Mouse (Mus musculus) thymus, postnatal 4 days (tissue): ENCODE results near the gene Ntng1.

Experiments used
- DNase-seq: peaks from one replicate; pipeline ENCODE4 v3.0.0; 2021

The Ntng1 gene

DNA sequence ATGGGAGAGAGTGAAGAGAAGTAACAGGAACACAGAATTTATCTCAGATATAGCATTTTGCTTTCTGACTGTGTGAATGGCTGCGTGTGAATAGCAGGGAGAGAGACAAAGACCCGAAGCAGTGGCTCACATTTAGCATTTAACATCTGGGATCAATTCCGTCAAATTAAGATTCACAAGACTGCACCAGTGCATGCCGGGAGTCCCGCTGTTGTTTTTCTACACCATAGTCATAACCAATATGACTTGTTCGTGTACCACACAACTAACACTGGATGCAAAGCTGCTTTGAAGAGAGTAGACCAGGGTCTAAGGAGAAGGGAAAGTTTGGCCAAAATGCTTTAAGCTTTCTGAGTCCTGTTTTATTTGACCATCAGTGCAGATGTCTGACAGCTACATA is 95.7 kb downstream of the Ntng1 start:
- no peak for DNase-seq

DNA sequence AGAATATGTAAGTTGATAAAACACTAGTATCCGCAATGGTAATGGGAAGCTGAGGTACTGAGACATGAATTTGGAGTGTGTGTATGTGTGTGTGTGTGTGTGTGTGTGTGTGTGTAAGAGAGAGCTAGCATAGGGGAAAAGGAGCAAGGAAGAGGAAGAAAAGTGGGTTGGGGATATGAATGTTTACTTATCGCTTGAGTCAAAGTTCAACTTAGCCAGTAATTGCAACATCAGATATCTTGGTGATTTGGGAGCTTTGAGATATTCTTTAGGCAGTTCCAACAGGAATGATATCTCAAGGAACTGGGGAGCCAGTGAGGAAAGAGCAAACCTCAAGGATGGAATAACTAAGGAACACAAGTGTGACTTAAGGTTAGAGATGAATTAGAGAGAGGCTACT is 97.1 kb downstream of the Ntng1 start:
- no peak for DNase-seq

DNA sequence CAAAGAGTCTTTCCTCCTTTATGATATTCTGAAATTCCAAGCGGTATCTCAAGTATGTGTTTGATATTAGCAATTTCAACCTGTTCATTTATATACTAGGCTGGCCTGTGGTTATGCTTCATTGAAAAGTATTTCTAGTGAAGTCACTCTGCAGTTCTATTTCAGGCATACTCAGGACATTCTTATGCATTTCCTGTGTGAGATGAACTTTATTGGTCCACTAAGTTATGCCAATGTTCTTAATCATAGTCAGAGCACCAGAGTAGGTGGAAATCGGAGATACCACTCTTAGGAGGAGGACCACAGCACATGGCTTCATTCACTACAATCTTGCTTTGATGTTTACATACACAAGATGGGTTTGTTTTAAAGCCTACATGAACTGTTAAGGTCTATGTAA is 99.6 kb downstream of the Ntng1 start:
- no peak for DNase-seq

DNA sequence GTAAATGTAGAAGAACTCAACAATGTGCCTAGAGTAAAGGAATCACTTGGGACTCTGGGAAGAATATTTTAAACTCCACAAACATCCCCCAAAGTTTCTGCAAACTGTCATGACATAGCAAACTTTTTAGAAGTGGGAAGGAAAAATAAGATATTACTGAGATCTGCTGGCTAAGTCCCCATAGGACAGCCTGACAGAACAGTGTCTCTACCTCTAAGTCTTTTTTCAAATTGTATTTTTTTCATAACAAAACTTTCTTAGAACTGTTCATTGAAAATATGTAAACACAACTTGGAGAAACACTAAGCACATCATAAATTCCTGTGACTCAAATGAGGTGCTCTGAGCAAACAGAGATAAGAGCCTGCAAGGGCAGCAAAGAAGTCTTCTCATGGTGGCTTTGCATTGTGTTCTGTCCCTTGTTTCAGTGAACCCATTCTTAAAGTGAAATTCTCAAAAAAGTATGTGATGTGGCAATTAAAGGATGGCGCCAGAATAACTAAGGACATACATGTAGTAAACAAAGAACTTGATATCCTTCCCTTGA is 100.1 kb downstream of the Ntng1 start:
- no peak for DNase-seq

DNA sequence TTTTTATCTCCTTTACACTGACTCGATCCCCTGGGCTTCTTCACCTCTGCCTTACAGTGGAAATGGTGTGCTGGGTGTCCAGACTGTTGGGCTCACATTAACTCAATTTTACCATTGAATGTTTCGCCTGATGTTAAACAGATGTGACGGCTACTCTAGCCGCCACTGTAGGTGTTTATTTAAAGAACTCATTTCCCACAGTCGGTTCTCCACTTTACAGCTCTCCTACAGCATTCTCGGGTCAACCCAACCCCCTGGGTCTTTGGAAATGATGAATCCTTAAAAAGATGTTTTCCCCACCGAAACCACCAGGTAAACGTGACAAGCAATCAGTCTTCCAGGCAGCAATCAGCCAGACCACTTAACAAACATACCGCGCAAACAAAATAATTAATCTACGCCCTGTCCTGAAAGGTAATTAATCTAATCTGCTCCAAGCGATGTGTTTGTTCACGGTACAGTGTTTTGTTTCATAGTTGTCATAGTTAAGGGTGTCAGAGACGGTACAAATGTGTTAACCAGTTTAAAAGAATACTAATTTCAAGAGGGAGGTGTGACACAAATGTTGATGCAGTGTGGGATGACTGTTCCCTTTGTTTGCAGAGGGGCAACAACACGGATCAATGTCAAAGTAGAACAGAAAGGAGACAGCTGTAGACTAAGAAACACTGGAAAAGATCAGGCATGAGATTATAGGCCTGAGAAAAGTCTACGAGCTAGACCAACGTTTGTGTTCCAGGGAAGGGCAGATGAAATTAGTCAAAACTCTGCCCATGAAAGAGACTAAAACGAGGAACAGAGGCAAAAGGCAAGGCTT is 120.8 kb downstream of the Ntng1 start:
- DNase-seq = no peak

DNA sequence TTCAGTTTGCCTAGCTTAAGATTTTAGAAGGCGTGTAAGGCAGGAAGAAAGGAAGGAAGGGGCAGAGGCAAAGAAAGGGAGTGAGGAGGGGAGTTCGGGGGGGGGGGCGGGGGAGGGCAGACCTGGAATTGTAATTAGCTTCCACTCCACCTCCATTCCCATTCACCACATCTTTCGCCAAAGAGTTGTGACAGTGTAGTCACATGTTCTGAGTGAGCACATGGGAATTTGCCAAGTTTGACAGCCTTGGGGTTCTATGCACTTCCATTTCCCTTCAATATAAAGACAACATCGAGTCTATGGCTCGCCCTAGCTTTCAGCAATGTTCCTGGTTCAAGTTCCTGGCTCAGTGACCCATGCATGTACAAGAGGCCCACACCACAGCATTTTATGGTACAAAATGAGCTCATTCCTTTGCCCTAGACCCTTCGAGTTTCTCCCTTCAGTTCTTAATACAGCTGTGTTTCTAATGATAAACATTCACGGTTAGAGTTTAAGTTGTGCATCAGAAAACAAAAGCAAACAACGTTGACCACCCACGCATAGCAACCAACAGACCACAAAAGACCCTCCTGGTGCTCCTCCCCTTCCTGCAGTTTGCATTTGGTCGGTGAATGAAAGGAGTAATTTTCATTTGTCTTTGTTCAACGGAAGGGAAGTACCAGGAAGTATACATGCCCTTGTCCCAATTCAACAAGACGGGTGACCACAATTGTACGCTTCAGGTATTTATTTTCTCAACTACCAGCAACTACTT is 132.8 kb downstream of the Ntng1 start:
- no peak for DNase-seq

DNA sequence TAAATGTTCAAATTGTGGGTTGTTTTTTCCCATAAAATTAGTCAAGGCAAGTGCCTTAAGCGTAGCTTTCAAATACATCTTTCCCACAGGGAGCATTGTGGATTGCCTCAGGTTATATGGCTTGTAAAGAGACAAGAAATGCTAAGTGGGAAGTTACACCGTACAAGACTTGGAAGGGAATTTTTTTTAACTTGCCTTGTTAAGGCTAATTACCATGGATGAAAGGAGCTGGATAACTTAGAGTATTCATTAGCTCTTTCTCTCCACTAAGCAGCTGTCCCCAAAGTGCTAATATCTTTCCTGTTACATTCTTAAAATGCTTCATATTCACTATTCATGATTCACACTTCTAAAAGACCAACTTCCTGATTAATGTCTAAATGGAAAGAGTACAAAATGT is 133.4 kb downstream of the Ntng1 start:
- no peak for DNase-seq

DNA sequence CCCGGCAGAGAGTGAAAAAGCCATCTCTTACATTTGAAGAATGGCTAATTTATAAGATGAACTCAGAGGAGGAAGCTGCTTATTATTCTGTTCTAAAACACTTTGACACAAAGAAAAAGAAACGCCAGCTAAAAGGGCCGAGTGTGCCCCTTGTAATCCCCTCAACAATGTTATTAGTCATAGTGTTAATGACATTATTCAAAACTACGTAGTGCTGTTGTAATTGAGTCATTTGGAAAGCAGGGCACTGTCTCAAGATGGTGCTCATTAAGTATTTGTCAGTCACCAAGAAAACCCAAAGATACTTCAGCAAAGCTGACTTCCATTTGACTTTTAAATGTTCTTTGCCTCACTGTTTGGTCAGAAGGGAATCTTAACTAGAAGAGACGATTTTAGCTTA is 143.5 kb downstream of the Ntng1 start:
- no peak for DNase-seq

DNA sequence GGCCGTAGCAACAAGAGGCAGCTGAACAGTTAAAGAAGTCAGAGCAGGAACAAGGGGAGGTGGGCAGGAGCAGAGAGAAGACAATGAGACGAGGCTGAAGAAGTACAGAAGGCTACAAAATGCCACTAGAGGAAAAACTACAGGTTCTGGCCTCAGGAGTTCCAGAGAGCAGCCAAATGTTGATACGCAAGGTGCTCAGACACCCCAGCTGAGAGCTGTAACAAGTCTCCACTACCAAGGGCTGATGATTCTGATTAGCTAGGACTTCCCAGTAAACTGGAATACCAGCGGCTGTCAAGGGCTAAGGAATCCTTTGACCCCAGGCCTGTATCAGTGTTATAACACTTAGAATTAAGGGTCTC is 148.2 kb downstream of the Ntng1 start:
- no peak for DNase-seq

DNA sequence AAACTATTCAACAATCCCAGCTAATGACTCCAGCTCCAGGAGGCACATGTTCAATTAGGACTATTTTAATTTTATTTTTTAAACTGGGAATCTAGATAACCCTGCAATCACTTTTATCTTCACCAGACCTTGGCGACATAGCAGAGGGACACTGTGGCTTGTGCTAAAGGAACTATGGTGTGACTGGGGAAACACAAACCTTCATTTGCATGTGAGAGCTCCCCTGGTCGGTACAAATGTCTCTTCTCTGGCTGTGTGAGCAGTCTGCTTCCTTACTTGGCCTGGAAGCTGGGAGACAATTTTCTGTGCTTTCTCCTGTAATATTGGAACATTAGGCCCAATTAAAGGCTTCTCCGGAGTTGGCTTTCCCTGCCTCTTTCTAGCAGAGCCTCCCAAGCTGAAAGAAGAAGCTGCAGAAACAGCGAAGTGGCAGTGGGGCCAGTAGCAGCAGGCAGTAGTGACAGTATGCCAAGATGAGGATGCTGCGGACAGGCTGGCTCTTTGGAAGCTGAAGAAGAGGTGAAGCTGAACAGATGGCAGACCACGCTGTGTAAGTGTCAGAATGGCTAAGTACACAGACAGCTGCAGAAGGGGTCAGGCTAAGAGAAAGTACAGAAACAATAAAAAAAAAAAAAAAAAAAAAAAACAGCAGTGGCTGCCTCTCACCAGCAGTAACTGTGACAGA is 148.7 kb downstream of the Ntng1 start:
- DNase-seq = no peak

DNA sequence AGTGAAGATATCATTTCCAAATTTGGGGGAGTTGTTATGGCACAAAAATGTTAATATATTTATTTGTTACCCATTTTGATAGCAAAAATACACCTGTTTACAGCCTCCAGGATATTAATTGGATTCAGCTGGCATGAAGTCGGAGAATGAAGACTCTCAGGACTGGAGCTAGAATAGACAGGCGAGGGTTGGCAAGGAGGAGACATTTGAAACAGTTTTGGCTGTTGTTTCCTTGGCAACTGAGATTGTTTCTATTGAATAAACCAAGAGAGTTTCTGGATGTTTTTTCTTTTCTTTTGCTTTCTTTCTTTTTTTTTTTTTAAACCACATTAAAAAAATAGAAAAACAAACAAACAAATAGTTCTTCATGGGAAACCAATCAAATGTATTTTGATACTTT is 159.7 kb downstream of the Ntng1 start:
- DNase-seq = no peak

DNA sequence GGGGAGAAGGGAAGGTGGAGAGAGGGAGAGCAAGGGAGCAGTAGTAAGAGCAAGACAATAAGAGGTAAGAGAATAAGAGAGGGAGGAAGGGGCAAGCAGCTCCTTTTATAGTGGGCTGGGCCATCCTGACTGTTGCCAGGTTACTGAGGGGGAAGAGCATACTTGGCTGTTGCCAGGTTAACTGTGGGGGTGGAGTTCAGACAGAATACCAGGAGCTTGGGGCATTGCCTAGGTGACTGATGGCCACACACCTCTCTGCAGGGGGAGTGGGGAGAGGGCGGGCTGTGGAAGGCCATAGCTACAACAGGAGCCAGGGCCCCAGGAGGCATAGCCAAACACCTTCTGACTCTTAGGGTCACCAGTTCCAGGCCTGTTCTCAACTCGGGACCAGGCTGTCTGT is 166.2 kb downstream of the Ntng1 start:
- no peak for DNase-seq

DNA sequence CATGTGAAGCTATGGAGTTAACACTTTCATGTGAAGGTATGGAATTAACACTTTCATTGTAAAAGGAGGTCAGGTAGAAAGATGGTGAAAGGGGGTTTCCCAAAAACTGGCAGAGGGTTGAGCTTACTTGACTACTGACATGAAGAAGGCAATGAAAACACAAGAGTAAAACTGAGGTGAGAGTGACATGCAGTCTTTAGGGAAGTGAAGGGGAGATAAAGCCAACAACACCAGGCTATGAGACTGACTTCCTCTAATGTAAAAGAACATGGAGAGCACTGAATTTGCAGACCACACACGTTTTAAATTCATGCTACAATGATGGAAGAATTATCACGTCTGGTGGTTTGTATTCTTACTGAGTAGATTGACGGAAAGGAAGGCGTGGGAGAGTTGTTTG is 168.7 kb downstream of the Ntng1 start:
- DNase-seq = no peak

DNA sequence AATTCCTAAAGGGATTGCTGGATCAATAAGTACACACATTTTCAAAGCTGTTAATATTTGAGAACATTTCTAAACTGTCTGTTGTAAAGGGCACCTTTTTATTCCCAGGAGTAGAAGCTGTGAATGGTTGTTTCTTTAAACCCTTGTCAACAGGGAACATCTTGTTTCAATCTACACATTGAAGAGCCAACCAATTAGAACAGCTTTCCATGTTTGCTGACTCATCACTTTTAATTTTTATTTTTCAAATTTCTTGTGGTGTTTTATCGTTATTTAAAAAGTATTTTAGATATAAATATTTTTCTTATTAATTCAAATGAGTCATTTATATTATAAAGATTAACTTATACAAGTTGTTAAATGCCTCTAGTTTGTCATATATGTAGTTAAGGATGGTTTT is 172.3 kb downstream of the Ntng1 start:
- DNase-seq = no peak

DNA sequence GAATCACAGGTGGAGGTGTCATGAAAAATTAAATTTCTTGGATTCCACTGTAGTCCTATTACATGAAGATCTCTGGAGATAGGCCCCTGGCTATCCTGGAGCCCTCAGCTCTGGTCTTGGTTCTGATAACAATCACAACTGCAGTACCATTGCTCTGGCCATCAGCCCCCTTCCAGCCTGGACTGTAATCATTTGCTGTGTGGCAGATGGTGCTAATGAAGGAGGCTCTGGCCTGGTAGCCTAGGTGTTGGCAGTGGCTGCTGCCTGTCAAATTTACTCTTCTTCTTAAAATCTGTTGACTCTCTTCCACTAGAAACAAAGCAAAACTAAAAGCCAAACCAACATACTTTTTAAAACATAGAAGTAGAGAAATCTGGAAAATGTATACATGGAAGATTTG is 173.6 kb downstream of the Ntng1 start:
- DNase-seq = no peak

DNA sequence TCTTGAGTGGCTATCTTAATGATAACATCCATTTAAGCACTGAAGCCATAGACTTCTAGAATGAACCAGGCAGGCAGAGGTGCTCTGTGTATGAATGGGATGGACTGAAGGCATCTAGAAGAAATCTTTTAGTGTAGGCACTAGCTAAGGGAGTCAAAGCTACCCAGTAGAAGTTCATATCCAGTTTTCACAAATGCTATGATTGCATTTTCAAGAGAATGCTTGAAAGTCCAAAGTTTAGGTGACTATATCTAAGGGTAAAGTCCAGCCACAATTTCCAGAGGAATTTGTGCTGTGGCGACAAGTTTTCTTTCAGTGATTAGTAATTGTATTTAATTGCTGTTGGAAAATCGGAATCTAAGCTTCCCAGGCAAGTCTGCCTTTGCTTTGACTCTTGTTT is 181.2 kb downstream of the Ntng1 start:
- DNase-seq = no peak

DNA sequence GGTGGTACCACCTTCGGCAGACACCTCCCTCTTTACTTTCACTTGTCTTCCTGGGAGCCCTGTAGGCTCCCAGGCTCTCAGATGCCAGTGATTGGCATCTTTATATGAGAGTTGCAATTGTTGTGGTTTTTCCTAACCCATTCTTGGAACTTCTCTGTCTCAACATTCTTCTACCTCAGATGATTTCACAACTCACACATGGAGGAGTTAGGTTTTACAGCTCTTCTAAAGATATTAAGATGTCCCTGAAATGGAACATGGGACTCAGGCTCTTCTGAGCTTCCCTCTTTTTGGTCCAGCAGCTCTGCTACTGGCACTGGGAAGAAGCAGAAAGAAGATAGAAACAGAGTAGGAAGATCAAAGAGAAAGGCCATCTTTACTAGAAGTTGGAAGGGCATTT is 200.9 kb downstream of the Ntng1 start:
- no peak for DNase-seq

DNA sequence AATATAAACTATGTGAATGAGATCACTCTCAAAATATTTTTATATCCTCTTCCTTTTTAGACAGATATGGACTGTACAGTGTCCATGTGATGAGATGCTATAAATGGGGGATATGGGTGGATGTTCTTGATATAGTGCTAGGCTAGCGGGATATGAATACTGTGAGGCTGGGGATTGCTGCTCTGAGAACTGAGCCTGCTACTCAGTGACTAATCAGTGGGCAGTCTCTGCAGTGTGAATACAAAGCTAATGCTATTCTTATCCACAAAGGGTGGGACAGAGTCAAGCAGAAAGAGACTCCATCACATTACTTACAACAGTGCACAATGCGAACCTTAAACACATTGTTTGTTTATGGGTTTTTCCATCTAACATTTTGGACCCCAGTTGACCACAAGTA is 206.2 kb downstream of the Ntng1 start:
- no peak for DNase-seq

DNA sequence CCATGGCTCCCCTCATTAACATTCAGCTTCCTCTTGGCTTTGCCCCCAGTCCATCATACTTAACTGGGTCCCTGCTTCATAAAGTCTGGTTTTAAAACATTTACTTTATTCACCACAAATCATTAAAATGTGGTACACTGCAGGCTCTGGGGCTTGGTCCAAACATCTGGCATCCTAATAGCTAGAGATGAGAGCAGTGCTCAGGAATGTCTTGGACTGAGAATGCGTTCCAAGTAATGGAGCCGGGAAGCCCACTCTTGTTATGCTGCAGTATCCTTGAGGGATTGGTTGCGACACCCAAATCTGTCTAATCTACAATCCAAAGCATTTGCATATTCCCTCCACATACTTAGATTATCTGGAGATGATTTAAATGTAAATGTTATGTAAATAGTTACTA is 207.5 kb downstream of the Ntng1 start:
- DNase-seq = no peak

DNA sequence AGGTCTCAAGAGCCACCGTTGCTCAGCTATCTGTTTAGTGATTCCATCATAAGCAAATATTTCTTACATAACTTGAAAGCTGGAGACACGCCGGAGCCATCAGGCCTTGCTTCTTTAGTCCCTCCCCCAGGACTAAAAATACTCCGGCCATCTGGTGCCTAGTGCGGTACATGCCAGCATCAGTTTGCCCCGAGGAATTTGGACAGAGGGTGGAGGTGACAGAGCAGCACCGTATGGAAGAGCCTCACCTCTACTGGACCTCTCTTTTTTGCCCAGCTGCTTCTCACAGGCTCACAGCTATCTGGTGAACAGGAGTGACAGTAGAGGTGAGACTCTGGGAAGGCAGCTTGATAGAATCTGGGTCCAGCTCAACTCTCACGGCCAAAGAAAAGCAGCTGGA is 211.6 kb downstream of the Ntng1 start:
- no peak for DNase-seq

DNA sequence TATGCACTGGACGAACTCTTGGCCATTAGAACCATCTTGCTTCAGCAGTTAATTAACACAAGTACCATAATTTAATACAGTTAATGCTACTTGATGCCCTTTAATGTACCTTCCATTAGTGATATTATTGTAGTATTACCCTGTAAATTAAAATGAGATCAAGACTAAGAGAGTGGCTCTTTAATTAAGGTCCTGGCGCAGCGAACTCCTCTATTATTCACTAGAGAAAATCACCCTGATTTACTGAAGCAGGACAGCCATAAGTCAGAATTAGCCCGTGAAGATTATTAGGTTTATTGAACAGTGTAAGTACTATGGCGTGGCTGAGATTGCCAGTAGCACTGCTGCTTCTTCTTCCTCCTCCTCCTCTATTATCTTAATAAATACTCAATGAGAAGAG is 212.8 kb downstream of the Ntng1 start:
- DNase-seq = no peak

DNA sequence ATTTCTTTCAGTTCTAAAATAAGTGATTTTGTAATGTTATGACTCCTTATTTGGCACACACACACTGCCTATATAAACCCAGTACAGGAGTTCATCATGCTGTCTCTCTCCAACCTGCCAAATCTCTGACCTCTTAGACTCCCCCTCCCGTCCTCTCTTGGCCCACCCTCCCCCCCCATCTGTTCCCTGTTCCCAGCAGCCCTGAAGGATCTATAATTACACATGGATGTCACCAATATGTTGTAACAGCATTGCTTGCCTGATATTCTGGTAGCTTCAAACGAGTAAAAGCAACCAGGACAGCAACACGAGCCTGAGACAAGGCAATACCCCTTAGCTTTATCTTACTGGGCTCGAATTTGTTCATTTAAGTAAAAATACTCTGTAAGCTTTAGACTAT is 220.0 kb downstream of the Ntng1 start:
- DNase-seq = no peak

DNA sequence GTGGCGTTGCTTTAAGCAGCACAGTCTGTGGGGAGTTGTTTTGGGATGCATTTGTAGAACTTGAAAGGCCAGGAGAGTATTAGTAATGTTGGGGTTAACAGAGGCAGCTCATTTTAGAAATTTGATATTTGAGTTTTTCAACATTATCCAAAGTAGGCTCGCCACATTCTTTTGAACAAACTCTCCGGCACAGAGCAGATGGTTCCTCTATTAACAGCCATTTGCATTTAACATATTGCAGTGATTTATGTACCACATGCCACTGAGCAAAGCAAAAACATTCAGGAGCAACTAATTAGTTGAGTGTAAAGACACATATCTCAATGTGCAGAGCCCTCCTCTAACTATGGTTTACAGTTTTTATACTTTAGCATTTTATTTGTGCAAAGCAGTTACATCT is 224.8 kb downstream of the Ntng1 start:
- DNase-seq = no peak
